In genomic region chr2:121676951-121677648, GRCm38 (mm10) we compare ENCODE assay signal across 13 mouse cellular contexts.
DNase-seq lines count a peak whose midpoint lies in the region; ATAC-seq and TF ChIP-seq lines count a peak whose summit lies in the region.
"Had no signal": no experiment of that assay in that cellular context is flagged by ENCODE, and none has a peak within 500 bp of the region (broad histone marks: within the 10 kb centered on the region; RNA-seq: fewer than 3 reads in every experiment).

No protein-coding gene starts in this region.

- H3K27me3 ChIP-seq in hindbrain, embryonic 13.5 days = no peaks in the 10 kb centered on the region
- H3K27me3 ChIP-seq in hindbrain, embryonic 10.5 days (ENCODE audit: insufficient read depth, poor library complexity, severe bottlenecking) = no peaks in the 10 kb centered on the region
- no peaks in the 10 kb centered on the region for H3K27me3 ChIP-seq in neural tube, embryonic 13.5 days
- H3K27me3 ChIP-seq in heart, embryonic 16.5 days (ENCODE audit: control insufficient read depth, insufficient read depth, low read length) = no peaks in the 10 kb centered on the region
- no peaks in the 10 kb centered on the region for H3K27me3 ChIP-seq in myocyte (ENCODE audit: control insufficient read depth, insufficient read depth, insufficient read length)
- no peaks in the 10 kb centered on the region for H3K27me3 ChIP-seq in kidney, embryonic 15.5 days
- H3K27me3 ChIP-seq: liver, embryonic 15.5 days had no signal

- WGBS in hindbrain, embryonic 13.5 days = 64% methylated on average over 6 of the region's 6 CpGs
- WGBS in hindbrain, embryonic 10.5 days = 80% methylated on average over 6 of the region's 6 CpGs
- WGBS in neural tube, embryonic 13.5 days = 64% methylated on average over 6 of the region's 6 CpGs
- 21% methylated on average over 6 of the region's 6 CpGs for WGBS in heart, embryonic 16.5 days
- WGBS in kidney, embryonic 15.5 days = 61% methylated on average over 6 of the region's 6 CpGs

- no peak overlapping the region for H3K4me2 ChIP-seq in hindbrain, embryonic 13.5 days
- no peak overlapping the region for H3K4me2 ChIP-seq in neural tube, embryonic 13.5 days
- peak overlapping the region; percentile 37 for H3K4me2 ChIP-seq in heart, embryonic 16.5 days (ENCODE audit: low read depth, low read length)
- H3K4me2 ChIP-seq in myocyte (ENCODE audit: low read depth) = peak overlapping the region; percentile 45
- no peak overlapping the region for H3K4me2 ChIP-seq in kidney, embryonic 15.5 days
- H3K4me2 ChIP-seq: liver, embryonic 15.5 days had no signal

- DNase-seq in hindbrain, embryonic 10.5 days (ENCODE audit: low spot score) = no peak
- no peak for DNase-seq in neural tube, embryonic 10.5 days (ENCODE audit: extremely low spot score, low spot score)
- DNase-seq: cerebellum, adult 2 months; right cerebral cortex, postnatal 25 days; thymus, postnatal 25 days had no signal

- peak overlapping the region; percentile 75 for H3K27ac ChIP-seq in hindbrain, embryonic 13.5 days
- no peak overlapping the region for H3K27ac ChIP-seq in hindbrain, embryonic 10.5 days
- peak overlapping the region; percentile 29; the same call in 1 of the 2 replicates for H3K27ac ChIP-seq in neural tube, embryonic 13.5 days (replicated peaks)
- H3K27ac ChIP-seq in heart, embryonic 16.5 days (ENCODE audit: low read length) = peak overlapping the region; percentile 35; the same call in 1 of the 2 replicates
- H3K27ac ChIP-seq in kidney, embryonic 15.5 days = no peak overlapping the region
- H3K27ac ChIP-seq: liver, embryonic 15.5 days had no signal

- H3ac ChIP-seq in myocyte (ENCODE audit: control insufficient read depth, insufficient read length) = no peak overlapping the region

- H3K79me2 ChIP-seq in myocyte (ENCODE audit: control insufficient read depth, insufficient read depth) = no peaks in the 10 kb centered on the region

- H3K9ac ChIP-seq in hindbrain, embryonic 13.5 days = no peak overlapping the region
- H3K9ac ChIP-seq in neural tube, embryonic 13.5 days = no peak overlapping the region
- H3K9ac ChIP-seq in heart, embryonic 16.5 days (ENCODE audit: low read length) = no peak overlapping the region
- H3K9ac ChIP-seq in kidney, embryonic 15.5 days = no peak overlapping the region
- H3K9ac ChIP-seq: liver, embryonic 15.5 days had no signal

- no peak for TF ChIP-seq POLR2A in myocyte (IDR thresholded peaks at IDR 0.05; ENCODE audit: insufficient read length, low read depth)

- H3K9me3 ChIP-seq in hindbrain, embryonic 13.5 days = no peaks in the 10 kb centered on the region
- no peaks in the 10 kb centered on the region for H3K9me3 ChIP-seq in hindbrain, embryonic 10.5 days
- H3K9me3 ChIP-seq in neural tube, embryonic 13.5 days = no peaks in the 10 kb centered on the region
- no peaks in the 10 kb centered on the region; the same call in 1 of the 2 replicates for H3K9me3 ChIP-seq in heart, embryonic 16.5 days (replicated peaks; ENCODE audit: control insufficient read depth, low read length)
- H3K9me3 ChIP-seq in kidney, embryonic 15.5 days (replicated peaks) = no peaks in the 10 kb centered on the region
- H3K9me3 ChIP-seq: liver, embryonic 15.5 days had no signal

- no peak for ATAC-seq in hindbrain, embryonic 13.5 days (ENCODE audit: low FRiP score)
- no peak for ATAC-seq in neural tube, embryonic 13.5 days (ENCODE audit: low read depth)
- ATAC-seq in heart, embryonic 16.5 days (replicated peaks; ENCODE audit: extremely low read depth, insufficient read depth, low FRiP score) = peak; percentile 45; the same call in 1 of the 2 replicates
- no peak for ATAC-seq in kidney, embryonic 15.5 days (replicated peaks; ENCODE audit: low FRiP score)
- ATAC-seq: CD4-positive, CD25-positive, alpha-beta regulatory T cell, adult 4 months had no signal

- no peak overlapping the region for H3K4me3 ChIP-seq in hindbrain, embryonic 13.5 days
- no peak overlapping the region for H3K4me3 ChIP-seq in hindbrain, embryonic 10.5 days
- H3K4me3 ChIP-seq in neural tube, embryonic 13.5 days = no peak overlapping the region
- no peak overlapping the region for H3K4me3 ChIP-seq in heart, embryonic 16.5 days (ENCODE audit: low read length)
- no peak overlapping the region for H3K4me3 ChIP-seq in myocyte
- no peak overlapping the region for H3K4me3 ChIP-seq in kidney, embryonic 15.5 days (replicated peaks)
- H3K4me3 ChIP-seq: erythroblast, embryonic 14.5 days; liver, embryonic 15.5 days had no signal

- H3K36me3 ChIP-seq in hindbrain, embryonic 13.5 days = no peaks in the 10 kb centered on the region
- H3K36me3 ChIP-seq in hindbrain, embryonic 10.5 days = no peaks in the 10 kb centered on the region
- H3K36me3 ChIP-seq in neural tube, embryonic 13.5 days = no peaks in the 10 kb centered on the region
- H3K36me3 ChIP-seq in heart, embryonic 16.5 days (ENCODE audit: control insufficient read depth, insufficient read depth) = no peaks in the 10 kb centered on the region
- H3K36me3 ChIP-seq in myocyte (ENCODE audit: control insufficient read depth, insufficient read depth) = no peaks in the 10 kb centered on the region
- H3K36me3 ChIP-seq in kidney, embryonic 15.5 days = no peaks in the 10 kb centered on the region
- H3K36me3 ChIP-seq: liver, embryonic 15.5 days had no signal

- peaks cover 16% of the 10 kb centered on the region for H3K4me1 ChIP-seq in hindbrain, embryonic 13.5 days (replicated peaks)
- H3K4me1 ChIP-seq in hindbrain, embryonic 10.5 days (replicated peaks) = no peaks in the 10 kb centered on the region
- peaks cover 17% of the 10 kb centered on the region for H3K4me1 ChIP-seq in neural tube, embryonic 13.5 days (replicated peaks)
- peaks cover 9% of the 10 kb centered on the region for H3K4me1 ChIP-seq in heart, embryonic 16.5 days (ENCODE audit: control insufficient read depth, insufficient read depth, low read length)
- H3K4me1 ChIP-seq in kidney, embryonic 15.5 days = no peaks in the 10 kb centered on the region
- H3K4me1 ChIP-seq: liver, embryonic 15.5 days had no signal

TF ChIP-seq in myocyte, 11 proteins besides CTCF, POLR2A, EP300 and RAD21:
- no peak for TF ChIP-seq SRF (IDR thresholded peaks at IDR 0.05; ENCODE audit: control insufficient read depth, insufficient read length, low read depth)
- TF ChIP-seq CEBPB (IDR thresholded peaks at IDR 0.05; ENCODE audit: insufficient read depth, poor library complexity, severe bottlenecking) = no peak
- TF ChIP-seq TCF12 (IDR thresholded peaks at IDR 0.05; ENCODE audit: insufficient read depth, poor library complexity, severe bottlenecking) = no peak
- no peak for TF ChIP-seq MAX (IDR thresholded peaks at IDR 0.05; ENCODE audit: low read depth)
- TF ChIP-seq E2F4 (IDR thresholded peaks at IDR 0.05; ENCODE audit: insufficient read depth) = no peak
- TF ChIP-seq TCF3 (IDR thresholded peaks at IDR 0.05; ENCODE audit: insufficient read length, low read depth) = no peak
- no peak for TF ChIP-seq USF1 (IDR thresholded peaks at IDR 0.05; ENCODE audit: low read depth)
- no peak for TF ChIP-seq MYOG (IDR thresholded peaks at IDR 0.05; ENCODE audit: control insufficient read depth in 1 of 3, insufficient read depth in 1 of 3, insufficient read length in 2 of 3, low read depth in 2 of 3)
- no peak for TF ChIP-seq MYOD1 (IDR thresholded peaks at IDR 0.05; ENCODE audit: control insufficient read depth in 1 of 3, insufficient read length in 2 of 3, low read depth in 2 of 3)
- no peak for TF ChIP-seq REST (IDR thresholded peaks at IDR 0.05; ENCODE audit: insufficient read depth, insufficient read length)
- no peak for TF ChIP-seq POLR2AphosphoS2 (IDR thresholded peaks at IDR 0.05; ENCODE audit: insufficient read length, low read depth)
TF ChIP-seq in myocyte: peak in this region for 0.

Comparison
In these comparisons a context has a peak if more than half of its experiments do, and no peak if none do; other contexts are left out.
1. H3K27ac ChIP-seq: peak in hindbrain, embryonic 13.5 days (single experiment), neural tube, embryonic 13.5 days (single experiment) and heart, embryonic 16.5 days (single experiment); none in hindbrain, embryonic 10.5 days (single experiment) and kidney, embryonic 15.5 days (single experiment).
2. H3K4me2 ChIP-seq: peak in heart, embryonic 16.5 days (single experiment) and myocyte (single experiment); none in hindbrain, embryonic 13.5 days (single experiment), neural tube, embryonic 13.5 days (single experiment) and kidney, embryonic 15.5 days (single experiment).